Mouse (Mus musculus) forebrain, embryonic 13.5 days (tissue): ENCODE data around the gene Myo10. TPM values are rescaled to one million over a fixed set of nuclear protein-coding genes. Genes with fewer than 3 reads are reported as not detected.

Source experiments
- ATAC-seq: fragments of 200-750 bp; cut with Nextera tagmentation; 2 replicates; pipeline ENCODE4 v1.8.0; 2017
- H3K27ac ChIP-seq: fragments of 300-500 bp; sonication (generic); 2 replicates; pipeline ENCODE4 v1.5.1; 2015; ENCODE audit warnings: inconsistent platforms, mild to moderate bottlenecking, moderate library complexity
- H3K27me3 ChIP-seq: fragments of 300-500 bp; sonication (generic); 2 replicates; pipeline ENCODE4 v1.6.1; 2015; ENCODE audit warnings: mild to moderate bottlenecking, inconsistent platforms
- H3K36me3 ChIP-seq: fragments of 300-500 bp; sonication (generic); 2 replicates; pipeline ENCODE4 v1.6.1; 2015; ENCODE audit warnings: mild to moderate bottlenecking, inconsistent platforms; ENCODE audit not compliant: poor library complexity, severe bottlenecking
- H3K4me1 ChIP-seq: fragments of 300-500 bp; sonication (generic); 2 replicates; pipeline ENCODE4 v1.6.1; 2015; ENCODE audit warnings: inconsistent platforms
- H3K4me2 ChIP-seq: fragments of 300-500 bp; sonication (generic); 2 replicates; pipeline ENCODE4 v1.6.1; 2015; ENCODE audit warnings: inconsistent platforms, mild to moderate bottlenecking, moderate library complexity
- H3K4me3 ChIP-seq: fragments of 300-500 bp; sonication (generic); 2 replicates; pipeline ENCODE4 v1.5.1; 2015; ENCODE audit warnings: mild to moderate bottlenecking, inconsistent platforms
- H3K9ac ChIP-seq: fragments of 300-500 bp; sonication (generic); 2 replicates; pipeline ENCODE4 v1.6.1; 2015; ENCODE audit warnings: mild to moderate bottlenecking, inconsistent platforms
- H3K9me3 ChIP-seq: fragments of 300-500 bp; sonication (generic); replicated peaks from 2 replicates; pipeline ENCODE4 v1.6.1; 2016; ENCODE audit warnings: inconsistent platforms
- WGBS: fragments of 180-500 bp; shearing (Covaris S2); methylation state at CpG from one replicate; pipeline ENCODE4 v1.1.7; 2015; 5-methylcytosine and 5-hydroxymethylcytosine counted together
- polyA plus RNA-seq: library from polyadenylated mRNA; unstranded; fragments of >200 nt; fragmentation: Nextera tagmentation; extraction: Ambion mirVana; gene quantifications from 2 replicates; pipeline ENCODE4 v1.2.1, GENCODE M21; 2015

Gene Myo10
- polyA plus RNA-seq, 1 experiment from 2014 or later: 61.4 TPM

GRCm38 (mm10) chr15:25797179-25797578, 174.9 kb downstream of the Myo10 start:
- Histone ChIP-seq H3K27me3 (no peaks in the 10 kb centered on the region), H3K4me2 (no peak overlapping the region), H3K4me3 (no peak overlapping the region), H3K9ac (no peak overlapping the region), H3K9me3 (no peaks in the 10 kb centered on the region), H3K36me3 (peaks cover 88% of the 10 kb centered on the region), H3K4me1 (no peaks in the 10 kb centered on the region), H3K27ac (no peak overlapping the region)
- 89% methylated on average over 8 of the region's 8 CpGs for WGBS
- ATAC-seq: no peak

GRCm38 (mm10) chr15:25797888-25798287, 175.6 kb downstream of the Myo10 start:
- WGBS: 91% methylated on average over 1 of the region's 1 CpGs
- Histone ChIP-seq H3K9me3 (no peaks in the 10 kb centered on the region), H3K9ac (no peak overlapping the region), H3K27me3 (no peaks in the 10 kb centered on the region), H3K27ac (no peak overlapping the region), H3K4me1 (no peaks in the 10 kb centered on the region), H3K36me3 (peaks cover 89% of the 10 kb centered on the region), H3K4me2 (no peak overlapping the region), H3K4me3 (no peak overlapping the region)
- ATAC-seq: no peak

GRCm38 (mm10) chr15:25801726-25802125, 179.4 kb downstream of the Myo10 start:
- 83% methylated on average over 5 of the region's 5 CpGs for WGBS
- H3K9ac ChIP-seq: no peak overlapping the region
- no peaks in the 10 kb centered on the region for H3K9me3 ChIP-seq
- H3K27me3 ChIP-seq: no peaks in the 10 kb centered on the region
- no peaks in the 10 kb centered on the region for H3K4me1 ChIP-seq
- peaks cover 95% of the 10 kb centered on the region for H3K36me3 ChIP-seq
- H3K4me3 ChIP-seq: no peak overlapping the region
- no peak overlapping the region for H3K27ac ChIP-seq
- no peak for ATAC-seq
- no peak overlapping the region for H3K4me2 ChIP-seq

GRCm38 (mm10) chr15:25802194-25802593, 179.9 kb downstream of the Myo10 start:
- Histone ChIP-seq H3K9ac (no peak overlapping the region), H3K4me3 (no peak overlapping the region), H3K9me3 (no peaks in the 10 kb centered on the region), H3K36me3 (peaks cover 95% of the 10 kb centered on the region), H3K4me1 (no peaks in the 10 kb centered on the region), H3K27ac (no peak overlapping the region), H3K27me3 (no peaks in the 10 kb centered on the region), H3K4me2 (no peak overlapping the region)
- WGBS: 90% methylated on average over 8 of the region's 8 CpGs
- no peak; the same call in 1 of the 2 replicates for ATAC-seq

GRCm38 (mm10) chr15:25803111-25803510, 180.8 kb downstream of the Myo10 start:
- H3K4me3 ChIP-seq: no peak overlapping the region
- peaks cover 99% of the 10 kb centered on the region for H3K36me3 ChIP-seq
- no peak for ATAC-seq
- no peak overlapping the region for H3K9ac ChIP-seq
- H3K27ac ChIP-seq: no peak overlapping the region
- no peaks in the 10 kb centered on the region for H3K27me3 ChIP-seq
- no peak overlapping the region for H3K4me2 ChIP-seq
- no peaks in the 10 kb centered on the region for H3K4me1 ChIP-seq
- no peaks in the 10 kb centered on the region for H3K9me3 ChIP-seq
- WGBS: 91% methylated on average over 15 of the region's 15 CpGs

GRCm38 (mm10) chr15:25805336-25806110, 183.2 kb downstream of the Myo10 start:
- H3K27ac ChIP-seq: no peak overlapping the region
- H3K36me3 ChIP-seq: peaks cover 100% of the 10 kb centered on the region
- H3K9ac ChIP-seq: no peak overlapping the region
- no peaks in the 10 kb centered on the region for H3K4me1 ChIP-seq
- WGBS: 89% methylated on average over 21 of the region's 21 CpGs
- H3K27me3 ChIP-seq: no peaks in the 10 kb centered on the region
- no peak overlapping the region for H3K4me2 ChIP-seq
- ATAC-seq: peak; percentile 34
- no peaks in the 10 kb centered on the region for H3K9me3 ChIP-seq
- no peak overlapping the region for H3K4me3 ChIP-seq

GRCm38 (mm10) chr15:25806363-25806762, 184.0 kb downstream of the Myo10 start:
- 96% methylated on average over 17 of the region's 17 CpGs for WGBS
- ATAC-seq: no peak
- H3K4me2 ChIP-seq: no peak overlapping the region
- no peaks in the 10 kb centered on the region for H3K27me3 ChIP-seq
- H3K9ac ChIP-seq: no peak overlapping the region
- no peak overlapping the region for H3K27ac ChIP-seq
- H3K4me3 ChIP-seq: no peak overlapping the region
- peaks cover 100% of the 10 kb centered on the region for H3K36me3 ChIP-seq
- no peaks in the 10 kb centered on the region for H3K4me1 ChIP-seq
- H3K9me3 ChIP-seq: no peaks in the 10 kb centered on the region

- Histone ChIP-seq H3K9me3 (no peaks in the 10 kb centered on the region), H3K36me3 (peaks cover 100% of the 10 kb centered on the region), H3K27ac (no peak overlapping the region), H3K4me3 (no peak overlapping the region), H3K27me3 (no peaks in the 10 kb centered on the region), H3K4me2 (no peak overlapping the region), H3K9ac (no peak overlapping the region), H3K4me1 (no peaks in the 10 kb centered on the region)
- ATAC-seq: no peak
- 97% methylated on average over 9 of the region's 9 CpGs for WGBS
Observed at GRCm38 (mm10) chr15:25806878-25807277, 184.6 kb downstream of the Myo10 start.

- H3K9me3 ChIP-seq: no peaks in the 10 kb centered on the region
- no peak overlapping the region for H3K9ac ChIP-seq
- peaks cover 99% of the 10 kb centered on the region for H3K36me3 ChIP-seq
- no peak overlapping the region for H3K27ac ChIP-seq
- no peak for ATAC-seq
- H3K27me3 ChIP-seq: no peaks in the 10 kb centered on the region
- no peaks in the 10 kb centered on the region for H3K4me1 ChIP-seq
- WGBS: 91% methylated on average over 20 of the region's 20 CpGs
- no peak overlapping the region for H3K4me2 ChIP-seq
- no peak overlapping the region for H3K4me3 ChIP-seq
Observed at GRCm38 (mm10) chr15:25808677-25809460, 186.5 kb downstream of the Myo10 start.

GRCm38 (mm10) chr15:25809669-25810068, 187.3 kb downstream of the Myo10 start:
- Histone ChIP-seq H3K4me1 (no peaks in the 10 kb centered on the region), H3K4me3 (no peak overlapping the region), H3K36me3 (peaks cover 99% of the 10 kb centered on the region), H3K9ac (no peak overlapping the region), H3K27ac (no peak overlapping the region), H3K27me3 (no peaks in the 10 kb centered on the region), H3K9me3 (0 out of 2 replicates have a peak, but pooled peaks cover under 1% of the 10 kb centered on the region), H3K4me2 (no peak overlapping the region)
- WGBS: 95% methylated on average over 6 of the region's 6 CpGs
- no peak for ATAC-seq

- peaks cover 92% of the 10 kb centered on the region for H3K36me3 ChIP-seq
- H3K27me3 ChIP-seq: no peaks in the 10 kb centered on the region
- 93% methylated on average over 11 of the region's 11 CpGs for WGBS
- no peak overlapping the region for H3K27ac ChIP-seq
- H3K9me3 ChIP-seq: peaks cover 5% of the 10 kb centered on the region
- no peak overlapping the region for H3K4me2 ChIP-seq
- no peak overlapping the region for H3K4me3 ChIP-seq
- no peak for ATAC-seq
- no peaks in the 10 kb centered on the region for H3K4me1 ChIP-seq
- no peak overlapping the region for H3K9ac ChIP-seq
Observed at GRCm38 (mm10) chr15:25811834-25812250, 189.5 kb downstream of the Myo10 start.

GRCm38 (mm10) chr15:25812479-25812878, 190.2 kb downstream of the Myo10 start:
- Histone ChIP-seq H3K9ac (no peak overlapping the region), H3K9me3 (peaks cover 5% of the 10 kb centered on the region), H3K36me3 (peaks cover 86% of the 10 kb centered on the region), H3K4me3 (no peak overlapping the region), H3K4me1 (no peaks in the 10 kb centered on the region), H3K27ac (no peak overlapping the region), H3K4me2 (no peak overlapping the region), H3K27me3 (no peaks in the 10 kb centered on the region)
- ATAC-seq: no peak
- 79% methylated on average over 12 of the region's 12 CpGs for WGBS
